In the genomic region with DNA sequence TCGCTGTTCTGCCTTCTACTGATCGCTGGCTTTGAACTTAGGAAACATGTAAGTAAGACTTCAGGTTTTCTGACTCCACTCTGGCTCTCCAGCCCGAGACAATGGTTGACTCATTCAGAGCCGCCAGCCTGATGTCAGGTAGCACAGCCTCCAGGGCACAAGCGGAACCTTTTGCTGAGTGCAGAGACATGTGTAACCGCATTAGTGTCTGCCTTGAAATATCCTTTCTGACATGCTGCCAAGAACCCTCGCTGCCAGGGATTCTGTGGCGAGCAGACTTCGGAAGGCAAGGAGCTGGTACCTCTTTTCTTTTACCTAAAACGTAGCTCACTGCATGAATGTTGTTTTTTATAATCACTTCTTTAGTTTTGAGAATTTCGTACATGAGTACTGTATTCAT, we compare ENCODE assay signal across 16 mouse cellular contexts.
DNase-seq lines count a peak whose midpoint lies in the region; ATAC-seq and TF ChIP-seq lines count a peak whose summit lies in the region.
"Had no signal": no experiment of that assay in that cellular context is flagged by ENCODE, and none has a peak within 500 bp of the region (broad histone marks: within the 10 kb centered on the region; RNA-seq: fewer than 3 reads in every experiment).

No protein-coding gene starts in this region.

- TF ChIP-seq CTCF in testis, adult 2 months (IDR thresholded peaks at IDR 0.05; ENCODE audit: control insufficient read depth, insufficient read depth, insufficient replicate concordance, low read depth, low read length) = no peak

- no peak overlapping the region for H3K27ac ChIP-seq in forebrain, embryonic 14.5 days (ENCODE audit: low read depth, low read length)
- no peak overlapping the region for H3K27ac ChIP-seq in forebrain, embryonic 12.5 days
- H3K27ac ChIP-seq in testis, adult 2 months (ENCODE audit: control insufficient read depth, insufficient read depth, low read depth, low read length) = peak overlapping the region; percentile 49; the same call in 1 of the 2 replicates
- H3K27ac ChIP-seq: embryonic facial prominence, embryonic 12.5 days; forebrain, embryonic 15.5 days; hindbrain, embryonic 15.5 days; layer of hippocampus, adult 2 months; limb, embryonic 13.5 days; liver, embryonic 12.5 days; midbrain, embryonic 13.5 days had no signal

- no peaks in the 10 kb centered on the region for H3K36me3 ChIP-seq in forebrain, embryonic 14.5 days (ENCODE audit: control insufficient read depth, insufficient read depth, low read length)
- no peaks in the 10 kb centered on the region for H3K36me3 ChIP-seq in forebrain, embryonic 12.5 days (replicated peaks)
- H3K36me3 ChIP-seq in testis, adult 2 months (ENCODE audit: control insufficient read depth, insufficient read depth, low read length) = no peaks in the 10 kb centered on the region
- H3K36me3 ChIP-seq: embryonic facial prominence, embryonic 12.5 days; forebrain, embryonic 15.5 days; hindbrain, embryonic 15.5 days; limb, embryonic 13.5 days; liver, embryonic 12.5 days; midbrain, embryonic 13.5 days had no signal

- no peaks in the 10 kb centered on the region for H3K9me3 ChIP-seq in forebrain, embryonic 14.5 days (replicated peaks; ENCODE audit: control insufficient read depth, low read length)
- H3K9me3 ChIP-seq in forebrain, embryonic 12.5 days = no peaks in the 10 kb centered on the region
- H3K9me3 ChIP-seq: embryonic facial prominence, embryonic 12.5 days; forebrain, embryonic 15.5 days; hindbrain, embryonic 15.5 days; limb, embryonic 13.5 days; liver, embryonic 12.5 days; midbrain, embryonic 13.5 days had no signal

- no peak overlapping the region for H3K4me2 ChIP-seq in forebrain, embryonic 14.5 days (ENCODE audit: low read length)
- H3K4me2 ChIP-seq in forebrain, embryonic 12.5 days = no peak overlapping the region
- H3K4me2 ChIP-seq: embryonic facial prominence, embryonic 12.5 days; forebrain, embryonic 15.5 days; hindbrain, embryonic 15.5 days; limb, embryonic 13.5 days; liver, embryonic 12.5 days; midbrain, embryonic 13.5 days had no signal

- 63% methylated on average over 11 of the region's 11 CpGs for WGBS in forebrain, embryonic 14.5 days
- 83% methylated on average over 11 of the region's 11 CpGs for WGBS in forebrain, embryonic 12.5 days

- H3K4me3 ChIP-seq in forebrain, embryonic 14.5 days (ENCODE audit: low read depth, low read length) = no peak overlapping the region
- H3K4me3 ChIP-seq in forebrain, embryonic 12.5 days (replicated peaks) = no peak overlapping the region
- no peak overlapping the region for H3K4me3 ChIP-seq in testis, adult 2 months (ENCODE audit: control insufficient read depth, low read depth, low read length)
- H3K4me3 ChIP-seq: embryonic facial prominence, embryonic 12.5 days; erythroblast, embryonic 14.5 days; forebrain, embryonic 15.5 days; hindbrain, embryonic 15.5 days; layer of hippocampus, adult 2 months; limb, embryonic 13.5 days; liver, embryonic 12.5 days; midbrain, embryonic 13.5 days had no signal

- 0 out of 2 replicates have a peak, but pooled peaks cover 2% of the 10 kb centered on the region for H3K27me3 ChIP-seq in forebrain, embryonic 14.5 days (replicated peaks; ENCODE audit: control insufficient read depth, insufficient read depth, low read length)
- H3K27me3 ChIP-seq in forebrain, embryonic 12.5 days = 0 out of 2 replicates have a peak, but pooled peaks cover 8% of the 10 kb centered on the region
- H3K27me3 ChIP-seq in testis, adult 2 months (ENCODE audit: control insufficient read depth, insufficient read depth, low read length) = no peaks in the 10 kb centered on the region
- H3K27me3 ChIP-seq: embryonic facial prominence, embryonic 12.5 days; forebrain, embryonic 15.5 days; hindbrain, embryonic 15.5 days; liver, embryonic 12.5 days had no signal

- ATAC-seq in forebrain, embryonic 14.5 days = no peak
- no peak for ATAC-seq in forebrain, embryonic 12.5 days (ENCODE audit: low FRiP score)
- no peak for ATAC-seq in inflammation-experienced regulatory T-cells, adult 6 months
- ATAC-seq: forebrain, embryonic 15.5 days; intestine, postnatal 0 days; liver, embryonic 12.5 days; midbrain, embryonic 13.5 days had no signal

- no peak for TF ChIP-seq POLR2A in testis, adult 2 months (IDR thresholded peaks at IDR 0.05; ENCODE audit: control insufficient read depth, low read depth, low read length)

- H3K9ac ChIP-seq in forebrain, embryonic 14.5 days (ENCODE audit: low read length) = no peak overlapping the region
- no peak overlapping the region for H3K9ac ChIP-seq in forebrain, embryonic 12.5 days
- H3K9ac ChIP-seq: embryonic facial prominence, embryonic 12.5 days; forebrain, embryonic 15.5 days; hindbrain, embryonic 15.5 days; limb, embryonic 13.5 days; liver, embryonic 12.5 days; midbrain, embryonic 13.5 days had no signal

- peak; percentile 15 to 43 for DNase-seq in adrenal gland, adult (ENCODE audit: inconsistent age in 2 of 2, low spot score in 1 of 2)
- no peak for DNase-seq in adrenal gland, postnatal 4 days (ENCODE audit: low spot score in 2 of 2)
- DNase-seq in forebrain, embryonic 14.5 days (ENCODE audit: low spot score) = peak; percentile 31
- no peak for DNase-seq in testis, postnatal 14 days (ENCODE audit: low spot score)

- H3K4me1 ChIP-seq in forebrain, embryonic 14.5 days (ENCODE audit: control insufficient read depth, insufficient read depth, low read length) = no peaks in the 10 kb centered on the region; the same call in 1 of the 2 replicates
- H3K4me1 ChIP-seq in forebrain, embryonic 12.5 days = no peaks in the 10 kb centered on the region
- no peaks in the 10 kb centered on the region; the same call in 1 of the 2 replicates for H3K4me1 ChIP-seq in testis, adult 2 months (ENCODE audit: control insufficient read depth, insufficient read depth, low read length)
- H3K4me1 ChIP-seq: embryonic facial prominence, embryonic 12.5 days; forebrain, embryonic 15.5 days; hindbrain, embryonic 15.5 days; liver, embryonic 12.5 days; midbrain, embryonic 13.5 days had no signal

Comparison
In these comparisons a context has a peak if more than half of its experiments do, and no peak if none do; other contexts are left out.
1. DNase-seq: peak in adrenal gland, adult (2 of 2) and forebrain, embryonic 14.5 days (single experiment); none in adrenal gland, postnatal 4 days (0 of 2) and testis, postnatal 14 days (single experiment).